Mouse (Mus musculus) heart, postnatal 4 days (tissue): Measurements from ENCODE around the gene Gng12. TPM values are rescaled to one million over a fixed set of nuclear protein-coding genes. Genes with fewer than 3 reads are reported as not detected.
"Not testable (repeated sequence)": the region's sequence is repeated elsewhere in the genome, so short reads cannot be mapped to it uniquely, and the experiment has no call there.

Source experiments
- DNase-seq: peaks from one replicate; pipeline ENCODE4 v3.0.0; 2021
- total RNA-seq, 2 experiments: library from RNA; stranded (reverse); gene quantifications; 2 replicates each; pipeline ENCODE4 v1.2.3; 2021

The Gng12 gene
- total RNA-seq = 10 to 100 TPM; 60.9 to 63.1 TPM

DNA sequence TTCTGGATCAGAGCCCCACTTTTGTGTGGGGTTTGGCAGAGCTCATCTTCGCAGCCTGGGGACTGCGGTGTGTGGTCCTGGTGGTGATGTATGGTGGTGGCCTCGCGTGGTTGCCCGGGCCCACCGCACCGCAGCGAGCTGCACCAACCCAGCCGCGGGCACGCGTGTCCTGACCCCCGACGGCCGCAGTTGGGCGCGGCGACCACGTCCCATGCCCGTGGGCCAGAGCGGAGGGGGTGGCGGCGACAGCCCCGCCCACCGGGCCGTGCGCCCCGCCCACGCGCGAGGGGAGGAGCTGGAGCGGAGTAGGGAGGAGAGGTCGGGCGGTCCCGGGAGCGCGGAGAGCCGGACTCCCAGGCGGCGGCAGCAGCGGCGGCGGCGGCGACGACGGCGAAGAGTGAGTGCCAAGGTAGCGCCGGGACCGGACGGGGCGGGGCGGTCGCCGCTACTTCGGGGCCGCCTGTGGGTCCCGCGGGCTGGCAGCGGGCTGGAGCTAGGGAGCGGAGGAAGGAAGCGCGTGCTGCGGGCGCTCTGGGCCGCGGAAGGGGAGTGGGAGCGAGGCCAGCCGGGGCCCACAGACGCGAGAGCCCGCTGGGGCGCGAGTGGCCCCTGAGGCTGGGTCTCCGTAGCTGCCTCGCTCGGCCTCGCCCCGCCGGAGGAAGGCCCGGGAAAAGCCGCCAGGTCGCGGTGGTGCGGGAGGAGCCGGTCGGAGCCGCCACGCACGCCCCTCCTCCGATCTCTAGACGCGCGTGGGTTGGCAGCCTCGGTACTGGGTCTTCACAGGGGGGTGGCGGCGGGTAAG, at the start of gene Gng12:
Gene Gng12 (plus strand): TSS at position 279 of the 802 bp plus-strand sequence.
- peak; percentile 92 for DNase-seq

GRCm38 (mm10) chr6:66848936-66849335, 47.3 kb upstream of the Gng12 start:
- no peak for DNase-seq

DNA sequence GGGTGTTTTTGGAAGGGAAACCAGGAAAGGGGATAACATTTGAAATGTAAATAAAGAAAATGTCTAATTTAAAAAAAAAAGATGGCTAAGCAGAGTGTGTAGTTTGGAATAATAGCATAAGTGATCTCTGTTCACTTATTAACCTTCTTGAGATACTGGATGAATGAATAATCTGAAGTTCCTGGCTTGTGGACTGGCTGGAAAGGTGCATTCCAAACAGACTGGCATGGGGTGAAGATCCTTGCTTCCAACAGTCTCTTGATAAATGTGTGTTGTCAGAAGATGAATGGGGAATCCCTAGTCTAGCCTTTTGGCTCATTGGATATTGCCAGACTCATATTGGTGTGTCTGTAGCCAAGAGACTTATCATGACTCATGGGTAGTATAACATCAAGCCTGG, 40.0 kb upstream of the Gng12 start:
- DNase-seq = no peak

- no peak for DNase-seq
Observed at GRCm38 (mm10) chr6:66858356-66858755, 37.8 kb upstream of the Gng12 start.

GRCm38 (mm10) chr6:66859391-66859790, 36.8 kb upstream of the Gng12 start:
- DNase-seq = no peak

- DNase-seq = no peak
Observed at GRCm38 (mm10) chr6:66864463-66864862, 31.7 kb upstream of the Gng12 start.

- no peak for DNase-seq
Observed at GRCm38 (mm10) chr6:66866295-66866694, 29.9 kb upstream of the Gng12 start.

- not testable (repeated sequence) for DNase-seq
Observed at GRCm38 (mm10) chr6:66877048-66877447, 19.1 kb upstream of the Gng12 start.

DNA sequence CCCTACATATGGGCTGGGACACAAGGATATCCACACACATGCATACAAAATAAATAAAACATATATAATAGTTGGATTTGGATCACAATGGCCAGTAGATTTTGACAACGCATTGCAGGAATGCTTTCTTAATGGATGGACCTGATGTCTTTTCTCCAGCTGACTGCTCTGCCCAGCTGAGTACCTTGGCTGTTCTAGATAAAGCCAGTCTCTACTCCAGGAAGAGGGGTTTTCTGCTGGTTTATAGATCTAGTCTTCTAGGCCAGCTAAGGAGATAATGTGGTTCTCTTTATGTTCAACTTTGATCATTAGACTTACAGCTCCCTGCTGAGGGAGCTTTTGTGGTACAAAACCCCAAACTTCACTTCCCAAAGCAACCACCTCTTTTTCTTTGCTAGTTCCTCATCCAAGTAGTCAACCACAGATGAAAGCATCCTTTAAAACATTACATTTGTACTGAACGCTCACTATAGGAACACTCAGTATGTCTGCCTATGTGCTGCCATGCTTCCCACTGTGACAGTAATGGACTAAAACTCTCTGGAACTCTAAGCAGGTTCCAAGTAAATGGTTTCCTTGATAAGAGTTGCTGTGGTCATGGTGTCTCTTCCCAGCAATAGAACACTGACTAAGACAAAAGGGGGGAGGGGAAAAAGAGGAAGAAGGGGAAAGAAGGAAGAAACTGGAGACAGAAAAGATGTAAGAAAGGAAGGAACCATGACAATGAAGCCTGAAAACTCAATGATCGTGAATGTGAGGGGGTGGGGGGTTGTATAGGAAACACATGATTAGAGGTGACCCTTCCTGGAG, 5.6 kb upstream of the Gng12 start:
- no peak for DNase-seq

DNA sequence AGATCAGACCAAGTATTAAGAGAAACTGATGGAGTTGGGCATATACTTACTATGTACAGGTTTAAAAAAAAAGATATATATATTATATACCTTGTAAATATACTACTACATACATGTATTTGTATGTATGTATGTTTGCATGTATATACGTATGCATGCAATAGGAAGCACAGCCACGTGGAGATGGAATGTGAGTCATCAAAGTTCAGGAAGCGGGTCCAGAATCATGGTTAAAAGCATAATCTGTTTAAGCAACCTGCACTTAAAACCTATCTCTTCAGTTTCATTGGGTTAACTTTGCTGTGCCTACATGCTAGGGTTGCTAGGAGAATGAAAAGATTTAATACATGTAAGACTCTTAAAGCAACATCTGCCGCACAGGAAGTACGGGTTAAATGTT, 2.2 kb upstream of the Gng12 start:
- no peak for DNase-seq

- no peak for DNase-seq
Observed at GRCm38 (mm10) chr6:66894999-66895398, 1.2 kb upstream of the Gng12 start.

DNA sequence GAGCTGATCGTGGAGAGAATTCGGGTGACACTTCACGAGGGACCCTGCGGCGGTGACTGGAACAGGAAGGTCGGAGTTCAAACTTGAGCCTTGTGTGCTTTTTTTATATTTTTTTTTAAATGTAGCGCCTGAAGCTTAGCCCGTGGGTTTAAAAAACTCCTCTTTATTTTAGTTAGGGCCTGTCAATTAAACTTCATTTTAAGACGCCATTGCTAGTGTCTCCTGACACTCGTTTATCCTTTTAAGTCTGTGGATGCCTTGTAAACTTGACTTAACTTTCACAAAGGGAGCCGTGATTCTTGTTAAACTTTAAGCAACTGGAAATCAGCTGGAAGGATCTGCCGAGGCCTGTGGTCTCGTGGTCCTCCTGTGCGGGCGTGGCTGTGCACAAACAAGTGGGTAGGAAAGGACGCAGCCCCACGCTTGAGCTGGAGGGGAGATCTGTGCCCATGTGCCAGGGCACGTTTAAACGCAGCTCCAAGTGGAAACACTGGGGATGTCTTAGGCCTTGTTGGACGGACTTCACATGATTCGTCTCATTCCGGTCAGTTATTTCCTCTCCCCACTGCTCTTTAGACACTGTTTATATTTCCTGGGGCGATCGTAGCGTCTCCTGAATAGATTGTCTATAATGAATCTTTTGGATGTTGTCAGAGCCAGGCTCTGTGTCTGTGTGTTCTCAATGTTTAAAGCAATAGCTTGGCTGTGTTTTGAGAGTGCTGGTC, 886 bp downstream of the Gng12 start:
- peak; percentile 34 for DNase-seq

DNA sequence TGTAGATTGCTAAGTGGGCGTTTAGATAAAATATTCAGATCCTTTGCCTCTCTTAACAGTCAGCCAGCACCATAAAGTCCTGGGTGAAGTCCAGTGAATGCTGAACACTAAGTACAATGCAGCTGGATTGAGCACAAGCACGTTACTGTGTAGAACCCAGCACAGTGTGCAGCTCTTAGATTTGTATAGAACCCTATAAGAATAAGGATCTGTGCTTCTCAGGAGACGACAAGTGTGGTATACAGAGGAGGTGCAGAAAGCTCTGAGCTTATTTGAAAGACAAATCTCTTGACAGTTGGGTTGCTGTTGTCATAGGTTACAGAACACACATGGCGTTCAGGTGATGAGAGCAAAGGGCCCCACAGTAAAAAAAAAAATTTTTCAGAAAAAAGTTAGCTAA, 1.8 kb downstream of the Gng12 start:
- no peak for DNase-seq

DNA sequence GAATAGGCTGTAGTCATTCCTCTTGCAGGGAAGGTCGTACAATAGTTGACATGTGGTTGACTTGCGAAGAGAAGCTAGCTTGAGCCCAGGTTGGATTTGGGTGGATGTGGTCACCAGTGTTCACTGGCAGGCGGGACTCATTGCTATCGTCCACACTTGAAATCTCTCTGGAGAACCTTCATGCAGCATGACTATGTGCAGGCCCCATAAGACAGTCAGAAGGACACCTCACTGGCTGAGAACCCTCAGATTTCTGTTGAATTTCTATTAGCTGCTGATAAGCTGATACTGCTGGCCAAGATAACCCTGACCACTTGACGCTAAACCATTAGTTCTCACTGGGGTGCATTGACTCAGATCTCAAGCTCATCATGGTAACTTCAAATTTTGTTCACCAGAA, 5.7 kb downstream of the Gng12 start:
- no peak for DNase-seq

- no peak for DNase-seq
Observed at GRCm38 (mm10) chr6:66903206-66903605, 7.0 kb downstream of the Gng12 start.

GRCm38 (mm10) chr6:66903720-66904119, 7.5 kb downstream of the Gng12 start:
- DNase-seq = peak; percentile 24

GRCm38 (mm10) chr6:66906244-66906643, 10.0 kb downstream of the Gng12 start:
- DNase-seq = no peak

DNA sequence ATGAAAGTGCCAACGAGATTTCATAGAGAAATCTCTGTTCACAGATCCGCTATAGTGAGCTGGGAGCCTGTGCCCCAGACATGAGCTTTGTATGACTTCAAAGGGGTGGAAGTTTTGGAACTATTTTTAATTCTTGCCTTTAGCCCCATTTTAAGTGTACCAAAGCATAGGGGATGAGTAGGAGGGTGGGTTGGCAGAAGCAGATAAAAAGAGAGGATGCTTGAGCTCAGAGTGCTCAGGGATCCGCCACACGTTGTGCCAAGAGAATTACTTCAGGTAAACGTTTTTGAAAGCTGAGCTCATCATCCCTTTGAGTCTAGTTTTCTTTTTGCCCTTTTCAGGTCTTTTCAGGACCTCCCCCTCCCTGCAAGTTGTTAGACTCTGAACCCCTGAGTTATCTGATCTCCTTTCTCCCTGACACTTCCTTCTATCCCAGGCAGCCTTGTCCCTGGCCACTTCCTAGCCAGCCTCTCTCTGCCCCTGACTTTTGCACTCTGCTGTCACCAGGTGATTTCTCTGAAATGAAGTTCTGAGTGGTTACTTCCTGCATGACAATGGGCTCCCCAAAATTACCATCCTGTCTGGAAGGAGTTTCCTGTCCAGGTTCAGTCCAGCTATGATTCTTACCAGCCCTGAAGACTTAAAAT, 12.3 kb downstream of the Gng12 start:
- DNase-seq = no peak

DNA sequence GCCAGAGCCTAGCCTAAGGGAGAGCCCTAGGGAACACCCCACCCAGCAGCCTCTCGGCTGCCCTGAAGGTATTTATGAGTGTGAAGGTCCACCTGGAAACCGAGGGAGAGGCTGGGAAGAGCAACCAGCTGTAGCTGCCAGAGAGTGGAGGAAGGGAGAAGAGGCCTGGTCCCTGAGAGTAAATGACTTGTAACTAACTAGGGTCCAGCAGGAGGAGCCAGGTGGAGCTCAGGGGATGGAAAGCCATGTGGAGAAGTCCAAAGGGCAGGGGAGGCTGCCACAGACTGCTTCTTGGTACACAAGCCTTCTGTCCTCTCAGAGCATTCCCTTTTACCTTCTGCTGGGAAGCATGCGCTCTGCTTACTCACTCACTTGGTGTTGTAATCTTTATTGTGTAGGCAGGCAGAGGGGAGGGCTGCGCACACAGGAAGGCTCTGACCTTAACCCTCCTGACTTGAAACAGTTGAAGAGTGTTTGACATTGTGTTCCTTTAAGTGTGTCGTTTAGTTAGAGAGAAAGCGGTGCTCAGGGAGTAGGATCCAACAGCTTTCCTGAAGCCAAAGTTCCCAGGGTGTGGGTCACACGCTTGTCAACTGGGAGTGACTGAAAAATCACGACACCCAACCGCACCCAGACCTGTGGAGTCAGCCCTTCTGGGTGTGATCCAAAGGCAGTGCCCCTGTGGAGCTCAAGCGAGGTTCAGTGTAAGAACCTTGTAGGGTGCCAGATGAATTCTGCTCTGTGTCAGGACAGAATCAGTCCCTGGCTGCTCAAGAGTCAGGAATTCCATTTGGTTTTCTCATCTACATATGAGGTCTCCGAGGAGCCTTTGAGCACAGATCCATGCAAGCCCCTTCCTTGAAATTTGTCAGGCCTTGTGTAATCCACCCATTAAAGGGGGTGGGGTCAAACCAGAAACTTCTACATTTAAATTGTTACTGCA, 14.6 kb downstream of the Gng12 start:
- peak; percentile 21 for DNase-seq

- DNase-seq = no peak
Observed at GRCm38 (mm10) chr6:66913355-66913754, 17.2 kb downstream of the Gng12 start.

DNA sequence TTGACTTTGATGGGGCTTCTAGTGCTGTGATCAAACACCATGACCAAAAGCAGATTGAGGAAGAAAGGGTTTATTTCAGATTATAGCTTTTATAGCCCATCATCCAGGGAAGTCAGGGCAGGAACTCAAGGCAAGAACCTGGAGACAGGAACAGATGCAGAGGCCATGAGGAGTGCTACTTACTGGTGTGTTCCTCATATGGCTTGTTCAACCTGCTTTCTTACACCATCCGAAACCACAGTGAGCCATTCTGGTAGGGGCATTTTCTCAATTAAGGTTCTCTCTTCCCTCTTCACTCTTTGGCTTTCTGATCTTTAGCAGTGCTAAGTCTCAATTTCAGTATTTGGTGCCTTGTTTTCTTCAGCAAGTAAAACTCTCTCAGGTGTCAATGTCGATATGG, 19.4 kb downstream of the Gng12 start:
- DNase-seq = no peak
